Mouse (Mus musculus) intestine, embryonic 14.5 days (tissue): ENCODE results near the gene Parp6. TPM values are rescaled to one million over a fixed set of nuclear protein-coding genes. Genes with fewer than 3 reads are reported as not detected.

Experiments used
- ATAC-seq: fragments of 200-750 bp; cut with Nextera tagmentation; replicated peaks from 2 replicates; pipeline ENCODE4 v1.8.0; 2017; ENCODE audit warnings: low read depth, moderate number of reproducible peaks, moderate TSS enrichment, moderate library complexity; ENCODE audit not compliant: low FRiP score, low TSS enrichment
- DNase-seq: peaks from one replicate; pipeline ENCODE4 v3.0.0-alpha.2; 2018; ENCODE audit warnings: low spot score
- H3K27ac ChIP-seq: fragments of 300-500 bp; sonication (generic); 2 replicates; pipeline ENCODE4 v1.5.1; 2014; ENCODE audit warnings: low read depth, mild to moderate bottlenecking, control low read depth
- H3K27me3 ChIP-seq: fragments of 300-500 bp; sonication (generic); replicated peaks from 2 replicates; pipeline ENCODE4 v1.6.1; 2014; ENCODE audit warnings: low read length, control low read depth; ENCODE audit not compliant: control insufficient read depth, insufficient read depth
- H3K36me3 ChIP-seq: fragments of 300-500 bp; sonication (generic); 2 replicates; pipeline ENCODE4 v1.6.1; 2014; ENCODE audit warnings: low read length, control low read depth; ENCODE audit not compliant: control insufficient read depth, insufficient read depth
- H3K4me1 ChIP-seq: fragments of 300-500 bp; sonication (generic); replicated peaks from 2 replicates; pipeline ENCODE4 v1.6.1; 2014; ENCODE audit warnings: low read length, control low read depth, mixed read lengths; ENCODE audit not compliant: control insufficient read depth, insufficient read depth
- H3K4me2 ChIP-seq: fragments of 300-500 bp; sonication (generic); 2 replicates; pipeline ENCODE4 v1.6.1; 2014; ENCODE audit warnings: low read length
- H3K4me3 ChIP-seq: fragments of 300-500 bp; sonication (generic); 2 replicates; pipeline ENCODE4 v1.5.1; 2014; ENCODE audit warnings: low read depth, low read length, control low read depth, mixed read lengths
- H3K9ac ChIP-seq: fragments of 300-500 bp; sonication (generic); 2 replicates; pipeline ENCODE4 v1.6.1; 2014; ENCODE audit warnings: mild to moderate bottlenecking, low read length
- H3K9me3 ChIP-seq: fragments of 300-500 bp; sonication (generic); 2 replicates; pipeline ENCODE4 v1.6.1; 2016; ENCODE audit warnings: low read length, control low read depth; ENCODE audit not compliant: control insufficient read depth
- WGBS: fragments of 180-500 bp; shearing (Covaris S2); extraction: QIAGEN DNeasy Blood & Tissue Kit; methylation state at CpG from one replicate; pipeline ENCODE4 v1.1.7; 2014; 5-methylcytosine and 5-hydroxymethylcytosine counted together
- polyA plus RNA-seq: library from polyadenylated mRNA; unstranded; fragments of >200 nt; fragmentation: Nextera tagmentation; extraction: Ambion mirVana; gene quantifications from 2 replicates; pipeline ENCODE4 v1.2.1, GENCODE M21; 2014

The Parp6 gene
- polyA plus RNA-seq, 1 experiment from 2014 or later = 35.3 TPM

DNA sequence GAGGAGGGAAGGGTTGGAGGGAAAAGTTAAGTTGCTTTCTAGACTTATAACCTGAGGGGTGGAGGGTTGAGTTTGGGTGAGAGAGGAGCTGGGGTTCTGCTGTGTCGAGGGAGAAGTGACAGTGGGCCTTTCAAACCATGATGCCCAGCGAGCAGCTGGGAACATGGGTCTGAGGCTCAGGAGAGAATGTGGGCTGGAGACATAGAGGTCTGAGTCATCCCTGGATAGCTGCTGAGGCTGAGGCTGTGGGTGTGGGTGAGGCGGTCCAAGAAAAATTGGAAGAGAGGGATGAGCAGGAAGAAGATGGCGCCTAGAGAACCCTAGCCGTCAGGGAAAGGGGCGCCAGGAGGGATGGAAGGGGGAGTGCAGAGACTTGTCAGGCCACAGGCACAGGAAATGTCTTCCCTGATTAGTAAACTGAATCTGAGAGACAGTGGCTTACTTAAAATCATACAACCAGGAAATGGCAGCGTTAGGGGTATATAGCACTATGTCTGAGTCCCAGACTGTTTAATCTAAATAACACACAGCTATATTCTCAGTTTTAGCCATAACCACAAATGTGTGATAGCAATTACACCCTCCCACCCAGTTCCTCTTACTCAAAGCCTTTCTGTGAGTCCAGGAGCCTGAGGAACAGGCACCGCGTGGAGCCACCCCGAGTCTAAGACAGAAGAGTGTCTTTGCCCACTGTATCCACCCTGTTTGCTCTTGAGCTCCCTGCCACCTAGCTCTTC is 27.2 kb upstream of the Parp6 start:
- H3K4me2 ChIP-seq = no peak overlapping the region
- no peak overlapping the region for H3K4me3 ChIP-seq
- no peak overlapping the region for H3K9ac ChIP-seq
- WGBS = 68% methylated on average over 10 of the region's 10 CpGs
- no peaks in the 10 kb centered on the region for H3K36me3 ChIP-seq
- ATAC-seq = no peak
- H3K9me3 ChIP-seq = no peaks in the 10 kb centered on the region
- no peak overlapping the region for H3K27ac ChIP-seq
- 0 out of 2 replicates have a peak, but pooled peaks cover 2% of the 10 kb centered on the region for H3K27me3 ChIP-seq
- no peak for DNase-seq
- H3K4me1 ChIP-seq = no peaks in the 10 kb centered on the region

DNA sequence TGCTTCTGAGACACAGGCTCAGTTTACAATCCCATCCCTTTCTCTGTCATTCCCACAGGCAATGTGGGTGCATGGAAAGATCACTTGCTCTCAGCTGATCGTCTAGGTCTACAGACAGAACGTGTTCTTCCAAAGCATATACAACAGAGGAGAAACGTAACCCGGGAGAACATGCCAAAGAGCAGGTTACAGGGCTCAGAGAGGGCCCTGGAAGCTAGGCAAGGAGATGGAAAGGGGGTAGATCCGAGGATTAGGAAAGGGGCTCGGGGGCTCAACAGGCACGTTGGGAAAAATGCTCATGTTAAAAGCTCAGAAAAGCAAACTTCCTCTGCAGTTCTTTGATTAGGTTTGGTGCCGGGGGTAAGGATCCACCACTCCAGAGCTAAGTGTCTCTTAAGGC is 15.4 kb upstream of the Parp6 start:
- Histone ChIP-seq H3K4me3 (no peak overlapping the region), H3K4me1 (no peaks in the 10 kb centered on the region), H3K9ac (no peak overlapping the region), H3K36me3 (no peaks in the 10 kb centered on the region), H3K27ac (no peak overlapping the region), H3K9me3 (no peaks in the 10 kb centered on the region), H3K4me2 (no peak overlapping the region), H3K27me3 (0 out of 2 replicates have a peak, but pooled peaks cover 4% of the 10 kb centered on the region)
- DNase-seq (no peak), ATAC-seq (no peak)
- WGBS = 71% methylated on average over 8 of the region's 8 CpGs

GRCm38 (mm10) chr9:59605967-59606366 is 11.1 kb upstream of the Parp6 start:
- H3K9ac ChIP-seq = no peak overlapping the region
- H3K36me3 ChIP-seq = no peaks in the 10 kb centered on the region
- 0 out of 2 replicates have a peak, but pooled peaks cover 4% of the 10 kb centered on the region for H3K27me3 ChIP-seq
- ATAC-seq (no peak), DNase-seq (no peak)
- H3K27ac ChIP-seq = no peak overlapping the region
- 58% methylated on average over 6 of the region's 6 CpGs for WGBS
- H3K4me3 ChIP-seq = no peak overlapping the region
- no peaks in the 10 kb centered on the region for H3K4me1 ChIP-seq
- no peak overlapping the region for H3K4me2 ChIP-seq
- no peaks in the 10 kb centered on the region for H3K9me3 ChIP-seq

DNA sequence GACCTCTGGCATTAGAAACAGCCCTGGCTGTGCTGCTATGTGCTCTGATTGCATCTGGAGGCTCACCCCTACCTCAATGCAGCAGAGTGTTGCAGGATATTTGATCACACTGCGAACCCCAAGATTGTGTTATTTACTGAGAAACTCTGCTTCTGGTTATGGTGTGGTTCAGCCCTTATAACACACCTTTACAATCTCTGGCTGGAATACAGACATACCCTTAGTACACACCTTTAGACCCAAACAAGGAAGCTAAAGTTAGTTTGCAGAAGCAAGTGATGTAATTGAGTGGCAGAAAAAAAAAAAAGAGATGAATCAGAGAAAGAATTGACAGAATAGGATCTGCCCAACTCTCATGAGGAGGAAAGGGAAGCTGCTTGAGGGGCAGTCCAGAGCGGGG is 6.1 kb upstream of the Parp6 start:
- Histone ChIP-seq H3K9me3 (no peaks in the 10 kb centered on the region), H3K4me1 (no peaks in the 10 kb centered on the region), H3K27me3 (no peaks in the 10 kb centered on the region), H3K27ac (no peak overlapping the region), H3K4me3 (no peak overlapping the region), H3K36me3 (no peaks in the 10 kb centered on the region), H3K4me2 (no peak overlapping the region), H3K9ac (no peak overlapping the region)
- 79% methylated on average over 2 of the region's 2 CpGs for WGBS
- ATAC-seq = no peak
- DNase-seq = no peak

- Histone ChIP-seq H3K4me1 (peaks cover 8% of the 10 kb centered on the region; the same call in 1 of the 2 replicates), H3K4me3 (no peak overlapping the region), H3K36me3 (no peaks in the 10 kb centered on the region), H3K4me2 (no peak overlapping the region), H3K27me3 (no peaks in the 10 kb centered on the region), H3K9ac (no peak overlapping the region), H3K27ac (no peak overlapping the region), H3K9me3 (no peaks in the 10 kb centered on the region)
- WGBS = 85% methylated on average over 2 of the region's 2 CpGs
- ATAC-seq (no peak), DNase-seq (no peak)
Measured at GRCm38 (mm10) chr9:59615797-59616196, 1.3 kb upstream of the Parp6 start.

GRCm38 (mm10) chr9:59617307-59617973 is 356 bp downstream of the Parp6 start:
- Histone ChIP-seq H3K9ac (peak overlapping the region; percentile 73), H3K27me3 (no peaks in the 10 kb centered on the region), H3K4me2 (peak overlapping the region; percentile 62), H3K4me3 (peak overlapping the region; percentile 68), H3K4me1 (peaks cover 8% of the 10 kb centered on the region; the same call in 1 of the 2 replicates), H3K27ac (peak overlapping the region; percentile 69), H3K36me3 (peaks cover 7% of the 10 kb centered on the region), H3K9me3 (no peaks in the 10 kb centered on the region)
- under 1% methylated on average over 58 of the region's 58 CpGs for WGBS
- DNase-seq (no peak), ATAC-seq (peak; percentile 54; the same call in 1 of the 2 replicates)

- no peak overlapping the region for H3K9ac ChIP-seq
- 94% methylated on average over 1 of the region's 1 CpGs for WGBS
- H3K36me3 ChIP-seq = peaks cover 86% of the 10 kb centered on the region
- H3K9me3 ChIP-seq = no peaks in the 10 kb centered on the region
- no peaks in the 10 kb centered on the region for H3K27me3 ChIP-seq
- DNase-seq (no peak), ATAC-seq (no peak)
- H3K27ac ChIP-seq = no peak overlapping the region
- H3K4me1 ChIP-seq = no peaks in the 10 kb centered on the region
- H3K4me2 ChIP-seq = no peak overlapping the region
- no peak overlapping the region for H3K4me3 ChIP-seq
Measured at GRCm38 (mm10) chr9:59638372-59638771, 21.3 kb downstream of the Parp6 start.

DNA sequence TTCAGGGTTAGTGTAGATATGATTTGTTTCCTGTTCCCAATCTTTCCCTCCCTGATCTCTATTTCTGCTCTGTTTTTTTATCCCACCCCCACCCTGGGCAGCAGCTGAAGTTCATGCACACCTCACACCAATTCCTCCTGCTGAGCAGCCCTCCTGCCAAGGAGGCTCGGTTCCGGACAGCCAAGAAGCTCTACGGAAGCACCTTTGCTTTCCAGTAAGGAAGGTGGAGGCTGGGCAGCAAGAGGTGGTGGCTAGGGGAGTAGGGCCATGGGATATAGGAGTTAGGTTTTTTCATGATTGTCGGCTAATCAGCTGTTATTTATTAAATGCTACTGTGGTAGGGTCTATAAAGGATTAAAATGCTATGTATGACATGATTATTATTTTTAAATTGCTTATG is 22.9 kb downstream of the Parp6 start:
- ATAC-seq (no peak), DNase-seq (no peak)
- H3K9ac ChIP-seq = no peak overlapping the region
- H3K27ac ChIP-seq = no peak overlapping the region
- H3K9me3 ChIP-seq = no peaks in the 10 kb centered on the region
- 95% methylated on average over 4 of the region's 4 CpGs for WGBS
- no peaks in the 10 kb centered on the region for H3K27me3 ChIP-seq
- no peak overlapping the region for H3K4me3 ChIP-seq
- no peaks in the 10 kb centered on the region for H3K4me1 ChIP-seq
- peaks cover 77% of the 10 kb centered on the region for H3K36me3 ChIP-seq
- H3K4me2 ChIP-seq = no peak overlapping the region
